Mouse (Mus musculus) stomach, embryonic 16.5 days (tissue): ENCODE data around the gene Grhl3. TPM values are rescaled to one million over a fixed set of nuclear protein-coding genes. Genes with fewer than 3 reads are reported as not detected.
"Not testable (repeated sequence)": the region's sequence is repeated elsewhere in the genome, so short reads cannot be mapped to it uniquely, and the experiment has no call there.

ENCODE experiments used
- ATAC-seq: fragments of 200-750 bp; cut with Nextera tagmentation; 2 replicates; pipeline ENCODE4 v1.8.0; 2017; ENCODE audit warnings: moderate number of reproducible peaks, moderate TSS enrichment; ENCODE audit not compliant: insufficient read depth, low FRiP score
- H3K27ac ChIP-seq: fragments of 300-500 bp; sonication (generic); 2 replicates; pipeline ENCODE4 v1.5.1; 2014; ENCODE audit warnings: low read length
- H3K27me3 ChIP-seq: fragments of 300-500 bp; sonication (generic); 2 replicates; pipeline ENCODE4 v1.6.1; 2014; ENCODE audit warnings: low read length, control low read depth, mixed read lengths; ENCODE audit not compliant: control insufficient read depth, insufficient read depth
- H3K36me3 ChIP-seq: fragments of 300-500 bp; sonication (generic); 2 replicates; pipeline ENCODE4 v1.6.1; 2014; ENCODE audit warnings: low read length; ENCODE audit not compliant: control insufficient read depth, insufficient read depth
- H3K4me1 ChIP-seq: fragments of 300-500 bp; sonication (generic); 2 replicates; pipeline ENCODE4 v1.6.1; 2014; ENCODE audit warnings: low read length, control low read depth, mixed read lengths; ENCODE audit not compliant: control insufficient read depth, insufficient read depth
- H3K4me2 ChIP-seq: fragments of 300-500 bp; sonication (generic); 2 replicates; pipeline ENCODE4 v1.6.1; 2014; ENCODE audit warnings: low read depth, low read length, mixed read lengths
- H3K4me3 ChIP-seq: fragments of 300-500 bp; sonication (generic); replicated peaks from 2 replicates; pipeline ENCODE4 v1.5.1; 2014; ENCODE audit warnings: mild to moderate bottlenecking, low read length
- H3K9ac ChIP-seq: fragments of 300-500 bp; sonication (generic); 2 replicates; pipeline ENCODE4 v1.6.1; 2014; ENCODE audit warnings: low read length
- H3K9me3 ChIP-seq: fragments of 300-500 bp; sonication (generic); replicated peaks from 2 replicates; pipeline ENCODE4 v1.6.1; 2016; ENCODE audit warnings: low read length, control low read depth; ENCODE audit not compliant: control insufficient read depth
- WGBS: fragments of 180-500 bp; shearing (Covaris S2); extraction: QIAGEN DNeasy Blood & Tissue Kit; methylation state at CpG from one replicate; pipeline ENCODE4 v1.1.7; 2014; 5-methylcytosine and 5-hydroxymethylcytosine counted together
- polyA plus RNA-seq: library from polyadenylated mRNA; unstranded; fragments of >200 nt; fragmentation: Nextera tagmentation; extraction: Ambion mirVana; gene quantifications from 2 replicates; pipeline ENCODE4 v1.2.1, GENCODE M21; 2015

The Grhl3 gene
- polyA plus RNA-seq, result 54.1 and 74.1 TPM in 2 replicates

DNA sequence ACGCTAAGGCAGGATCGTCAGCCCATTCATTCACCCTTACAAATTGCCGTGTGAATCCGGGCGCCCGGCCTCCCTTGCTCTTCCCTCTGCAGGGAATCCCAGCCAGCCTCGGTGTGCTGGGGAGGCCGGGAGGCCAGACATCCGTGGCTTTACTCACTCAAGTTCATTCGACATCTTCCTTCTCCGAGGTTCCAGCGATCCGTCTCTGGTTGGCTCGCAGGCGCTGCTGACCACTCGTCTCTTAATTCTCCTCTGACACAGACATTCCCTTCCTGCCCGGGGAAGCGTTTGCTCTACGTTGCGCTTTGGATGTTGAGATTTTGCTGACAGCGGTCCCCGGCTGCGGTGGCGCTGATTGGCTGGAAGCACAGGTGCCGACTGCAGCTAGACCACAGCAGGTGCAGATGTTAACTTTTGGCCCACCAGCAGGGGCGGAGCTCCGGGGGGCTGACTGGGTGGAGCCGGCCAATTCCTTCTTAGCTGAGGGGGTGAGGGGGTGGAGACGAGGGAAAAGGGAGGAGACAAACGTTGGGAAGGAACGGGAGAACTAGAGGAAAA lies at the start of gene Grhl3:
Grhl3 (minus strand) TSS at position 380 of the 558 bp plus-strand sequence.
- H3K27ac ChIP-seq, result peak within 1 kb of the TSS; percentile 83
- ATAC-seq, result peak; percentile 30; the same call in 1 of the 2 replicates
- WGBS, result under 1% methylated on average over 31 of the region's 31 CpGs
- no peaks in the 10 kb centered on the region for H3K36me3 ChIP-seq
- H3K4me1 ChIP-seq, result peaks cover 20% of the 10 kb centered on the region
- peak within 1 kb of the TSS; percentile 50 for H3K4me2 ChIP-seq
- H3K27me3 ChIP-seq, result peaks cover 15% of the 10 kb centered on the region; the same call in 1 of the 2 replicates
- no peaks in the 10 kb centered on the region for H3K9me3 ChIP-seq
- peak within 1 kb of the TSS; percentile 49 for H3K4me3 ChIP-seq
- peak within 1 kb of the TSS; percentile 67 for H3K9ac ChIP-seq

DNA sequence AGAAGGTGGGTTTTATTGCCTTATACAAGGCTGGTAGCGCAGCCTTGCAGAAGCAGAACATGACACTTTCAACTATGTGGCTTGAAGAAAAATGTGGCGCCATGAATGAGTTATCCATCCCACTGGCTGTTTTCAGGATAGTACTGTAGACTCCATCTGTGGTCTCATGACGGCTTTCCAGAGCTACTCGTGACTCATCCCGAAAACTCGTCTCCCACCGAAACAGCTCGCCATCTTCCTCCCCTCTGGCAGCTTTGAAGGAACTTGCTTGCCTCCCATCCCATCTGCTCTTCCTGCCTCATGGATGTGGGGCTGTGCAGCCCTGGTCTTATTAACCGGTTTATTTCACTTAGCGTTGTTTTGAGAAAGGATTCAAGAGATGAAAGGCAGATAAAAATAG lies 48.9 kb upstream of the Grhl3 start:
- no peaks in the 10 kb centered on the region for H3K27me3 ChIP-seq
- ATAC-seq, result no peak
- H3K4me3 ChIP-seq, result no peak overlapping the region
- no peak overlapping the region for H3K4me2 ChIP-seq
- no peak overlapping the region for H3K9ac ChIP-seq
- H3K27ac ChIP-seq, result no peak overlapping the region
- peaks cover 6% of the 10 kb centered on the region; the same call in 1 of the 2 replicates for H3K4me1 ChIP-seq
- H3K36me3 ChIP-seq, result no peaks in the 10 kb centered on the region
- no peaks in the 10 kb centered on the region for H3K9me3 ChIP-seq
- WGBS, result 91% methylated on average over 10 of the region's 10 CpGs

DNA sequence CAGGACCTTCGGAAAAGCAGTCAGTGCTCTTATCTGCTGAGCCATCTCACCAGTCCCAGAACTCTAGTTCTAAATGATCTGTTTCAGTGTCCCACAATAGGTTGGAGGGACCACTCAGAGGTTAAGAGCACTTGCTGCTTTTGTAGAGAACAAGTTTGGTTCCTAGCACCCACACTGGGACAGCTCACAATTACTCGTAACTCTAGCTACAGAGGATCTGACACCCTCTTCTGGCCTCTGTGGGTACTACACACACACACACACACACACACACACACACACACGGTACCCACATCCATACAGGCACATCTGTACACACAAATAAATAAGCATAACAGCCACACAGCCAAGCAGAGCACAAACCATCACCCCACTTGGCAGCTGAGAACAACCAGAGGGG lies 47.0 kb upstream of the Grhl3 start:
- Histone ChIP-seq H3K27me3 (no peaks in the 10 kb centered on the region), H3K4me2 (no peak overlapping the region), H3K4me1 (peaks cover 6% of the 10 kb centered on the region; the same call in 1 of the 2 replicates), H3K9ac (no peak overlapping the region), H3K27ac (no peak overlapping the region), H3K36me3 (no peaks in the 10 kb centered on the region), H3K4me3 (no peak overlapping the region), H3K9me3 (no peaks in the 10 kb centered on the region)
- ATAC-seq, result no peak
- 93% methylated on average over 3 of the region's 3 CpGs for WGBS

GRCm38 (mm10) chr4:135617783-135618470 lies 44.5 kb upstream of the Grhl3 start:
- H3K4me2 ChIP-seq, result no peak overlapping the region
- H3K27ac ChIP-seq, result no peak overlapping the region
- 0 out of 2 replicates have a peak overlapping the region, but pooled peaks have one; percentile 10 for H3K9ac ChIP-seq
- no peaks in the 10 kb centered on the region for H3K9me3 ChIP-seq
- H3K4me1 ChIP-seq, result peaks cover 5% of the 10 kb centered on the region; the same call in 1 of the 2 replicates
- H3K27me3 ChIP-seq, result no peaks in the 10 kb centered on the region
- 12% methylated on average over 16 of the region's 16 CpGs for WGBS
- no peaks in the 10 kb centered on the region for H3K36me3 ChIP-seq
- H3K4me3 ChIP-seq, result no peak overlapping the region
- ATAC-seq, result no peak

DNA sequence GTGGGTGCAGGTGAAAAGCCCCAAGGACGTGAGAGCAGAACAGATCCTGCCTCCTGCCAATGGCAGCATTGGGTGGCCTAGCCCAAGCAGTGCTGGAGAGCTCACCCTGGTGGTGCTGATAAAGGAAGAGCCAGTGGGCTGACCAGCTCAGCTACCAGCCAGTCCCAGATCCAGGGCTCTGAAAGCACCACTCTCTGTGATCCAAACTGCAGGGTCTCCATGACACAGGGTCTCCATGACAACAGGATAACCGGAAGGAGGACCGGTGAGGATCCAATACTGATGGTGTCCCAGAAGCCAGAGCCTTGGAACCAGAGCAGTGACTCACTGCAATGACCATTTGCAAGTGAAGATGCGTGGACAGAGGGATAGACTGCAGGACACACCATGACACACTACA lies 43.6 kb upstream of the Grhl3 start:
- H3K36me3 ChIP-seq, result no peaks in the 10 kb centered on the region
- H3K4me3 ChIP-seq, result no peak overlapping the region
- ATAC-seq, result peak; percentile 27; the same call in 1 of the 2 replicates
- WGBS, result 48% methylated on average over 4 of the region's 4 CpGs
- H3K27ac ChIP-seq, result no peak overlapping the region
- H3K9ac ChIP-seq, result no peak overlapping the region
- H3K27me3 ChIP-seq, result no peaks in the 10 kb centered on the region
- H3K4me1 ChIP-seq, result peaks cover 5% of the 10 kb centered on the region; the same call in 1 of the 2 replicates
- no peak overlapping the region for H3K4me2 ChIP-seq
- H3K9me3 ChIP-seq, result no peaks in the 10 kb centered on the region

GRCm38 (mm10) chr4:135615307-135615706 lies 41.9 kb upstream of the Grhl3 start:
- H3K9ac ChIP-seq, H3K36me3 ChIP-seq, H3K4me3 ChIP-seq, H3K4me1 ChIP-seq, ATAC-seq, H3K4me2 ChIP-seq, H3K27me3 ChIP-seq, H3K27ac ChIP-seq: not testable (repeated sequence)
- H3K9me3 ChIP-seq, result peaks cover 15% of the 10 kb centered on the region
- 64% methylated on average over 5 of the region's 5 CpGs for WGBS

DNA sequence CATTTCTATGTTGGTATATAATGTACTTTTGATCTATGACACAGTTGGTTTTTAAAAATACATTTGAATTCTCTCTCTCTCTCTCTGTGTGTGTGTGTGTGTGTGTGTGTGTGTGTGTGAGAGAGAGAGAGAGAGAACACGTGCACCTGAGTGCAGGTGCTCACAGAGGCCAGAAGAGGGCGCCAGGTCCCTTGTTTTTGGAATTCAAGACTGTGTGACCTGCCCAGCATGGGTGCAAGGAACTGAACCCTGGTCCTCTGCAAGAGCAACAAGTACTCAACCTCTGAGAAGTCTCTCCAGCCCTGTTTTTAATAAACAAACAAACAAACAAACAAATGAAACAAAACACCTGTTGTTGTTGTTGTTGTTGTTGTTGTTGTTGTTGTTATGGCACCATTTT lies 36.6 kb upstream of the Grhl3 start:
- Histone ChIP-seq H3K4me2 (no peak overlapping the region), H3K4me1 (peaks cover 5% of the 10 kb centered on the region; the same call in 1 of the 2 replicates), H3K9me3 (peaks cover 18% of the 10 kb centered on the region), H3K9ac (no peak overlapping the region), H3K27ac (no peak overlapping the region), H3K36me3 (no peaks in the 10 kb centered on the region), H3K27me3 (no peaks in the 10 kb centered on the region), H3K4me3 (no peak overlapping the region)
- no peak for ATAC-seq
- 87% methylated on average over 2 of the region's 2 CpGs for WGBS

GRCm38 (mm10) chr4:135607979-135608885 lies 34.8 kb upstream of the Grhl3 start:
- WGBS, result 69% methylated on average over 18 of the region's 18 CpGs
- Histone ChIP-seq H3K4me3 (no peak overlapping the region), H3K9ac (no peak overlapping the region), H3K4me1 (no peaks in the 10 kb centered on the region), H3K27ac (no peak overlapping the region), H3K4me2 (no peak overlapping the region), H3K27me3 (no peaks in the 10 kb centered on the region), H3K36me3 (no peaks in the 10 kb centered on the region), H3K9me3 (peaks cover 18% of the 10 kb centered on the region)
- ATAC-seq, result no peak
